Mouse (Mus musculus) ES-CJ7 (cell line): ENCODE measurements at regions not wholly inside any gene's neighbourhood (a gene's known extent, or its start where the extent isn't known, plus 50 kb on each side); places are given as distances from the start of the nearest gene placed in this dataset.
"Not testable (repeated sequence)": the region's sequence is repeated elsewhere in the genome, so short reads cannot be mapped to it uniquely, and the experiment has no call there.

Source experiments
- DNase-seq: peaks from one replicate; pipeline ENCODE4 v3.0.0; 2011; ENCODE audit warnings: low read depth, low spot score

DNA sequence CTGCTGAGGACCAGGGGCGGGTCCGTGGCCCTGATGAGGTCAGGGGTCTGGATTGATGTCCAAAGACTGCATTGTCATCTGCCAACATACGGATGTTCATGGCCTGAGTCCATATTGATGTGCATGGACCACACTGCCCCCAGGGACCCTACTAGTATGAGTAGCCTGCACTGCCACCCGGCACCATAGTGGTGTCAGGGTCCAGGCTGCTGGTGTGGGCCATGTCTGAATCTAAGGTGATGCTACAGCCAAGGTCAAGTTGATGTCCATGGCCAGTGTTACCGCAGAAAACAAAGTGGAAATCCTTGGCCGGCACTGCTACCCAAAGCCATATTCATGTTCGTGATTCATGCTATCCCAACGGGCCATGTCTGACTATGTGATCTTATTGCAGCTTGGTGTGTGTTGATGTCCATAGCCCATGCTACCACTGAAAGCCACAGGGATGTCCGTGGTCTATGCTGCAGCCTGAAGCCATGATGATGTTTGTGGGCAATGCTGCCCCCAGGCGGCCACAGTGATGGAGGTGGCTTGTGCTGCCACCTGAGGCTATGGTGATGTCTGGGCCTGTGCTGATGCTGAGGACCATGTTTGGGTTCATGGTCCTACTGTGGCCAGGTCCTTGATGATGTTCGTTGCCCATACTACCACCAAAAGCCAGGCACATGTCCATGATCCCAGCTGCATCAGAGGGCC, 130.5 kb downstream of the Iqub start:
- DNase-seq, result peak; percentile 51

DNA sequence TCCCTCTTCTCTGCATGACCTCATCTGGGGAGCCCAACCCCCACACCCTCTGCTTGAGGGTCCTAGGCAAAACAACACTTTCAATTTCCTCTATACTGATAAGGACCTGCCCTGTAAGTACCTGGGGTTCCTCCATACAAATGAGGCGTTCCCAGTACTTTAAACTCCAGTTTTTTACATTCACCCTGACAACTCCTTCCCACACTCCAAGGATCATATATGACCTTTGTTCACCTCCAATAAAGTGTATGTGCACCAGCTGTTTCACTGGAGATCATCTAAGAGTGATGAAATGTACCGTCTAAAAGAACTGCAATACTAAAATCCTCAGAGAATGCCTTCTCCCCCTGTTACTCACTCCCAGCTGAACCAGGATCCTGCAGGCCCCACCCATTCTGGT, 135.0 kb downstream of the Iqub start:
- no peak for DNase-seq

DNA sequence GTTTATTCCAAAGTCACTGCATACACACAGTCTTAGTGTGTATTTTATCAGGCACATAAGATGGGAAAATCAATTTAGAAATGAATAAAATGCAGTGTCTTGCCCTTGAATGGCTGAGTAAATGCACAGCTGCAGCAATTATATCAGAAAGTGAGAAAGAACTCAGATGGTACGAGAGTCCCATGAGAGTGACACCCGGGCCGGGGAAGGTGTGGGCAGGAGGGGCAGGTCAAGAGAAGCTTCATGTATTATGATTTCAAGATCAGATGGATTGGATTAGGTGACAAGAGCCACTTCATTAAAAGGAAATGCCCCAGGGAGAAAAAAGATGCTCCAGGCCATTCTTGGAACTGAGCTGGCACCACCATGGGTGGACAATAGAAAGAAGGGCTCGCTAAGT, 138.1 kb downstream of the Iqub start:
- DNase-seq, result no peak

DNA sequence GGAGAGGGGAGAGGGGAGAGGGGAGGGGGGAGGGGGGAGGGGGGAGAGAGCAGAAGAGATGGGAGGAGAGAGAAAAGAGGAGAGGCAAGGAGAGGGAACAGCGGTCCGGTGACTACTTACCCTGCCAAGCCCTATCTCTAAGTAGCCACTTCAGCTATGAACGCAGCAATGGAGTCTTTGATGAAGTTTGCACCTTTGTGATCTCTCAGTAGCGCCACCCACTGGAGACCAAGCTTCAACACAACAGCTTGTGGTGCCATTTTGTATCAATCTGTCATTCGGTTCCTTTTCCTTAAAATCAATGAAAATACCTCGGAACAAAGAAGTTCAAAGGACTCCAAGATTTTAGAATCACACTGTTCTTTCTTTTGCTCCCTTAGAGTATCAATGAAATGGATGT, 141.7 kb downstream of the Iqub start:
- DNase-seq, result peak; percentile 56

DNA sequence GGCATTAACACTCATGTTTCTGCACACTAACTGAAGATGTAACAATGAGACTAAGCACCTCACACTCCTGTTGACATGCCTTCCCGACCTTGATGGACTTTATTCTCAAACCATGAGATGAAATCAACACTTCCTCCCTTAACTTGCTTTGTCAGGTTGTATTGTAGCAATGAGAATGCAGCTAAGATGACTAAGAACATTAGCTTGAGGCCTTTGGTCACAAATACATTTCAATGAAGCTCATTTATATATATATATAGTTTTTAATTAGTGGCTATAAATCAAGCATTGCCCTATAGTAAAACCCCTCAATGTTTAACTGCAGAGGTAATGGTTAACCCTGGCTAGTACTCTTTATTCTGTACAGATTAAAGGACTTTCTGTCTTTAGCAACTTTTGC, 143.2 kb downstream of the Iqub start:
- no peak for DNase-seq

DNA sequence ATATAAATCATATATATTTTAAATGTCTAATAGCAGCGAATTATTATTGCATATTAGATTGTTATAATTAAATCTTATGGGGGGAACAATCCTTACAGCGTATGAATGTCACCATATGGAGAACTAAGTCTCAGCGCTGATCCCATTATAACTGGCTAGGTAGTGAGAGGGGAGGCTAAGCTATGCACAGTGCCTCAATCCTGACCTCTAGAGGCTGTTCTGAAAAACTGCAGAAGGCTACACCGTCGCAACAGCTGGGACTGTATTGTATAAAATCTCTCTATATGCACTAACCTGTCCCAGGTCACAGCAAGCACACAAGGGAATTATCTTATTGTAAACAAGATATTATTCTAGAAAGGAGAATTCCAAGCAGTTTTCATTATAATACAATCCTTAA, 164.0 kb downstream of the Iqub start:
- peak; percentile 72 for DNase-seq

DNA sequence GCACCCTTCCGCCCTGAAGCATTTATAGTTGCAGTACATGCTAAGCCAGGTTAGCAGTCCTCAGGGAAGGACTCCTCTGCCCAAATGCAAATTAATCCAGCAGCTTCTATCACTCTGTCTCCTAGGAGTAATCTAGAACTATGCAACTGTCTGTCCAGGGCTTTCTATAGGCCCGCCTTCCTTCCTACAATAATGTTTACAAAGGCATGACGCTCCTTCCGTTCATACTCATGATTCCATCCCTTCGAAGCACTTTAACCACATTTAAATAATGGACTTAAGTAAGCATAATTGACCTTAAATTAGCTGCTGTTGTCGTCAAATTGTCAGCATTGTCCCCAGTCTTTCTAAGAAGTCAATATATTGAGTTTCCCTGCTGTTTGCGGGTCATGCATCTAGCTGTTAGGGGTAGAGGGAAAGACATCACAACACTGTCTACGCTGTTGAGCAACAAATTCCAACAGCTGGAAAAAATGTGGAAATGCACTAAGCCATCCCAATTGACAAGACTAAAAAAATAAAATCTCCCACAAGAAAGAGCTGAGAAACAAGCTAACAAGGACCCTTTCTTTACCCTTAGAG, 166.3 kb downstream of the Iqub start:
- no peak for DNase-seq

DNA sequence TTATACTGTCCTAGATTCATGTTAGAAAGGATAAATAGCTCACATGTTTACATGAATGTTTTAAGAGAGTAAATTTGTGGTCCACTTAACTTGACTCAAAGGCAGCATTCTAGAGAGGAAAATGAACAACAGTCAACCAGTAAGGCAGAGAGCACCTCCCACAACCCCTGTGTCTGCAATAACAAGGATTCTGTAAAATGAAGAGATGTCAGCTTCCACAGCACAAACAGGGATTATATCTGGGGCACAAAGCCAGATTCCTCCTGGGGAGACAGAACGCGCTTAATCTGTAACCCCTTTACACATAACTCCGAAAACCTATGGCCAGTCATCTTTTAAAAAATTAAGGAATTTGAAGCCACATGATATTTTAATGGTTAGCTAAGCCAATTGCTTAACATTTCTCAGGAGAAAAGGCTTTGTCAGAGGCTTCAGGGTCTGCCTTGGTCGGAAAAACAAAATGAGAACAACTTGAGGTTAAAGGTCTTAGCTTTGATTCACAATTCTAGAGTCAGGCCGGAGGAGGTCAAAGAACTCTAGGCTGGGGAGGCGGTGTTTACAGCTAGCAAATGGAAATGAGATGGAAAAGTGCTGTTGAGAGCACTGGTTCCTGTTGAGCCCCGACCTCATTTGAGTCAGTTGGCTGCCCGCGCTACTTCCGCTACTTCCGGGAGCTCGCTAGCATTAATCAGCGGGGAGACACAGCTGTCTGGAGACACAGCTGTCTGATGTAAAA, 167.0 kb downstream of the Iqub start:
- DNase-seq, result peak; percentile 51

DNA sequence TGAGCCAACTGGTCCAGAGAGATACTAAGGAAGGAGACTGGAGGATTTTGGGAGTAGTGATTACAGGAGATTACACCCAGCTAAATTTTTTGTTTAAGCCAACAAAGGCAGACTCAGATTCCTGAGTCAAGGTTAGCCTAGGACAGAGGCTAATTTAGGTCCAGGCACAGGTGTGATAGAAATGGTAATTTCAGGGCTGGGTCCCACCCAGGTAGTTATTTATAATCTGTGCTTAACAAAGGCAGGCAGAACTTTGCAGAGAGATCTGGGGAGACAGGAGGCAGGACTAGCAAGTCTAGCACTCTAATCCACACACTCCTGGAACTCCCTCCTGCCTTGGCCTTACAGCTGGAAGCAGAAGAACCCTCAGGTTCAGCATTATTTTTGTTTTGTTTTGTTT, 172.4 kb downstream of the Iqub start:
- DNase-seq, result peak; percentile 90

DNA sequence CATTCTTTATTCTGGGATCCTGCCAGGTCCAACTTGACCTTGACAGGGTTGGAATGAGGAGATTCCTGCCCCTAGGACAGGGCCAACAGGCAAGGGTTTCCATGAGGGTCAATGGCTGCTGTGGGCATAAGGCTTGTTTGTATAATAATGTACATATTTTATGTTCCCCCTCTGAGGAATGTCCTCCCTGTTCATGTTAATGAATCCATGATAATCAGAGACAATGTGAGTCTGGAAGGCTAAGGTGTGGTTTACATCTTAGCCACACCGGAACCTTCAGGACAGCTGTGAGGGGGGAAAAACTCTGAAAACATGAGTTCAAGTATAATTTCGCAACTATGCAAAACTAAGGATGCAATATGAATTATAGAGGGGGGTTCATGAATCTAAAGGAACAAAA, 172.8 kb downstream of the Iqub start:
- DNase-seq, result peak; percentile 58

DNA sequence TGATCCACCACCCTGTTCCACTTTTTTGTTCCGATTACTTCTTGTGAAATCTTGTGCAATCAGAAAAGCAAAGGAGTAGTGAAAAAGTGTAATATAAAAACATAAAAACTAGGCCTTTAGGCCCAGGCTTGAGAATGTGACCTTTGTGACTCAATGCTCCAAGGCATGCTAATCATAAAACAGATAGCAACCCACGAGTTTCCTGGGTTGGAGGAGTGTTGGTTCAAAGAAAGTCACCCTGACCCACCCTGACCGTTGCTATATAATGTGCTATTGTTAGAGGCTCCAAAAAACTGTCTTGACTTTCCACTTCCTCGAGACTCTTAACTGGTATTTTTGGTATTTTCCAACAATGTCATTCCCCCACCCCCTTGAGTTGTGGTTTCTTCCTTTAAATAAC, 172.2 kb upstream of the Slc13a1 start:
- not testable (repeated sequence) for DNase-seq

DNA sequence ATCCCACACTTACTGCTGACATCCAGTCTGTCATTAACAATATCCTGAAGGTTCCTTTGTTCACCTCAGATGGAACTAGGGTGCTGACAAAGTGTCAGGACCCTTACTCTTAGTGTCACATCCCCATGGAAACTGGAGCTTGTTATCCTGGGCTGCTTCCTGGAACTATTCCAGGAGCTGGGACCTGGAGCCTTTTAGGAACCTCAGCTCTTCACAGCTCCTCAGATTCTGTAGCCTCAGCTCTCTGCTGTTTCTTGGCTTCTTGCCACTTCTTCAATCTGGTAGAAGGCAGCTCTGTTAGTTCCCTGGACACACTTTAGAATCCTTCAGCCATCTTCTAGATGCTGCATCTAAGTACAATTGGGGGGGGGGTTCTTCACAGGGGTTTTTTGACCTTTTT, 157.3 kb upstream of the Slc13a1 start:
- DNase-seq, result no peak

DNA sequence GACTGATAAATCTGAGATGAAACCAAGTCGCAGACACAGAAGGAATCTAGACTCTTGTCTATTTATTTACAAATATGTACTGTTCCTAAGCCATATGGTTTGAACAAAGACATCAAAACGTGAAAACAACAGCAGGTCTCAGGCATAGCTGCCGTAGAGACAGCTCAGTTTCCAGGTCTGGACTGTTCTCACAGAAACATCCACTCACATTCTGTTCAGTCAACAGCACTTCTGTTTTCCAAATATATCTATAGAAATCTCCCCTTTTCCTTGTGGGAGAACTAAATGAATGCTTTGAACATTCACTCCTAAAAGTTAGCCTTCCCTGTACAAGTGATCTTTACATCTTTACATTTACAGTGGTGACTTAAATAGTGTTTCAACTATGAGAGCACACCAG, 156.8 kb upstream of the Slc13a1 start:
- DNase-seq, result no peak

DNA sequence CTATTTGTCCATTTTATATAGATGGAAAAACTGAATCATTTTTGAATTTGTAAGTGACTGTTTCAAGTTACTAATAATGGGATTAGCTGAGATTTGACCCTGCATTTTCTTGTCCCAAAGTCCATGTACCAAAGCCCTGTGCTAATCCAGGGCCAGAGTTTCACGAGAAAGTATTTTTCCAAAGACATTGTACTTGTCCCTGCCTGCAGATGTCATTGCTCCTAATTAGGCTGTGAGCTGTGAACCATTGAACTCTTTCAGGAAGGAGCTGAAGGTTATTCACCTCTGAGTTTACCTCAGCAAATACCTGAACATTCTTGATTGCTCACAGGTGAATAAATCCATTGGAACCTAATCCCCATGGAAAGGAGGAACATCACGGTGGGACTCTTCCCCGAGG, 154.5 kb upstream of the Slc13a1 start:
- DNase-seq, result no peak

DNA sequence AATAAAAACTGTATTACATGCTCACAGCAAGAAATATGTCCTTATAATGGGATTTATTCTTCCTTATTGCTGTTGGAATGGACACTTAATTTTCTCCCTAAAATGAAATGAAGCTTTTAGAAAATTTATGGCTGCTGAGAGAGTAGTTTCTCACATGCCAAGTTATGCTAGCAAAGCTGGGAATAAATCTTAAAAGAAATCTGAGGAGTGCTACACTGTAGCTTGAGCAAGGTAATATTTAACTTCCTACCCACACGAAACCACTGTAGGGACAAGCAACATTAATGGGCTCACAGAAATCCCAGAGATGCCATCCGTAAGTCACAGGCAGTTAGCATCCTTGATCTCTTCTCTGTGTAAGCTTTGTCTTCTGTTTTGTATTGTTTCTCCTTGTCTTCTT, 151.0 kb upstream of the Slc13a1 start:
- DNase-seq, result no peak

DNA sequence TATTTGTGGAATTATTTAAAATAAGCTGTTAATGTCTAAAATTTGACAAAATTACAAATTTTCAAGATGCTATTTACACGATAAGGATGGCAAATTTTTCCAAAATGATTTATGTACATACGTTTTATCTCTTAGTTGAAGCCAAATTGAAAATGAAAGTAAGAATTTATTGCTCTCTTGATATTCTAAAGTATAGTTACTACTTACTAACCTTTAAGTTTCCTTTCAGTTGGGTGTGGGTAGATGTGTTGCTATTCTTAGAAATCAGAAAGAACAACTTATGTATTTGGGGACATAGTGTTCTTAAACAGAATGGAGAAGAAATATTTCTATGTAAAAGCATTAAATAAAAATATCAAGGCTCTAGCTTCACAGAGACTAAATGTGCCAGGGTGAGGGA, 142.8 kb upstream of the Slc13a1 start:
- no peak for DNase-seq

DNA sequence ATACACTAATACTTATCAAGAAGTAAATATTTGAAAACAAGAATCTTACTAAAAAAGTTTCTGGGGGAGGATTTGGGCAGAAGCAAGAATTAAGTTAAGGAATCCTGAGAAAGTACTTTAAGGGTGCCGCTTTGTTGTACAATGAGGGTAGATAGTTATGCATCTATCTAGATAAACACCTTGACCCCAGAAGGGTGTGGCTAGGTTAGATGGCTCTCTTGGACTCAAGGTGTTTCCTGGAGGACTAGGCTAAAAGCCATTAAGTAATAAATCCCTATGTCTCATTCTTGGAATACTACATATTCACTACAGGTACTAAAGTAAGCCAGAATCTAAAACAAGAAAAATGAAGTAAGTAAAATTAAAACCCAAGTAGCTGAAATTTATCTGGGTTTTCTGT, 141.9 kb upstream of the Slc13a1 start:
- DNase-seq, result no peak

DNA sequence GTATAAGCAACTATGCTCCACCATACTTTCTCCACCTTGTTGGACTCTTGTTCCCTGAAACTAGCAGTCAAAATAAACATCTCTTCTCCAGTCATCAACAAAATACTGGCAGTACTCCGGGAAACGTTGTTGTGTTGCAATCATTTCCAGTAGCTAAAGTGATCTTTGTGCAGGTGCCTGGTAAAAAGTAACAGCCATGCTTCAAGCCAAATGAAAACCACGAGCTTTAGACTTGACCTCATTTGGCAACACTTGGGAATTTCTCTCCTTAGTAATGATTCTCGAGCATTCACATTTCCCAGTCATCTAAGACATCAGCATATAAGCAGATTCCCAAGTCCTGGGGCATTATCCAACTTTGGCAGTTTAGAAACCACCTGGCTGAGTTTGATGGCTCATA, 133.8 kb upstream of the Slc13a1 start:
- no peak for DNase-seq

DNA sequence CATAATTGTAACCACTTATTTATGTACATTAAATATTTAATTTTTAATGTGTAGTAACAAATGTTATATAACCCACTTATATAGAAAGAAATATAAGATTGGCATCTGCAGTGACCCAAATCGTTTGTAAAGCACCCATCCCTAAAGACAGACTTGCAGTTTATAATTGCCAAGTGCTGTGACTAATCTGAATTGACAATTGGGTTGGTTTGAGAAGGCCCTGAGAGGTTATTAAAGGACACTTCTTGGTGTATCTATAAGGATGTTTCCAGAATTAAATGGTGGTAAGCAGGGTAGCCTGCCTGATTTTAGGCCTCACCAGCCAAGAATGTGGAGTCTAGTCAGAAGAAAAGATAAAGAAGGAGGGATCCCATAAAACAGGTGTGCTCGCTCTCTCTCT, 133.3 kb upstream of the Slc13a1 start:
- DNase-seq, result no peak

DNA sequence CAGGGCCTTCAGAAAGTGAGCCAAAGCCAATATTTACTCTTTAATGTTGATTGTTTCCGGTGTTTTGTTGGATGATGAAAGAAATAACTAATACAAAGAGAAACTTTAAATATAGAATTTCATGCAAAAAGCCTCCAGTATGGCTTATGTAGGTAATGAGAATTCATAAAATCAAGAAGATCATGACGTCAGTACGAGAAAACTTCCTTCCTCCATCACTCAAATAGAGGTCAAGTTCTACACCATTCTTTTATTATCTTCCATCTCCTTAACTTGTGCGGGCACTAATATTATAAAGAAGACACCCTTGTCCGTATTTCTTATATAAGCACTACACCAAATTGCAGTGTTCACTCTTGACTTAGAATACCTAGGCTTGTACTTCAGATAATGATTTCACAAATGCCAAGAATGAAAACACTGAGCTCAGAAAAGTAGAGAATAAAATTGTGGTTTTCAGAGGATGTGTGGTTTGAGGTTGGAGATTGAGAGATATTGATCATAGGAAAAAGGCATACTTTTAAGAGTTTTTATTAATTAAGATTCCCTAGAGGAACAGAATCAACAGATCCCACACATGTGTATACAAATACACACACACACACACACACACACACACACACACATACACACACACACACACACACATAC, 130.8 kb upstream of the Slc13a1 start:
- no peak for DNase-seq

DNA sequence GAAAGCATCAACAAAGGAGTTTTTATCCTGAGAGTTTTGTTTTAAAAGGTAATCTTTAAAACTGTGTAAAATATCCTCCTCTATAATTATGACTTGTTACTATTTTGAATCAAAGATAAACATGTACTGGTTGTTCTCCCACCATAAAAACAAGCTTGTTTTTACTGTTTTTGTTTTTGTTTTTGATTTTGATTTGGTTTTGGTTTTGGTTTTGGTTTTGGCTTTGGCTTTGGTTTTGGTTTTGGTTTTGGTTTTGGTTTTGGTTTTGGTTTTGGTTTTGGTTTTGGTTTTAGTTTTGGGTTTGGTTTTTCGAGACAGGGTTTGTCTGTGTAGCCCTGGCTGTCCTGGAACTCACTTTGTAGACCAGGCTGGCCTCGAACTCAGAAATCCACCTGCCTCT, 120.9 kb upstream of the Slc13a1 start:
- DNase-seq, result not testable (repeated sequence)

DNA sequence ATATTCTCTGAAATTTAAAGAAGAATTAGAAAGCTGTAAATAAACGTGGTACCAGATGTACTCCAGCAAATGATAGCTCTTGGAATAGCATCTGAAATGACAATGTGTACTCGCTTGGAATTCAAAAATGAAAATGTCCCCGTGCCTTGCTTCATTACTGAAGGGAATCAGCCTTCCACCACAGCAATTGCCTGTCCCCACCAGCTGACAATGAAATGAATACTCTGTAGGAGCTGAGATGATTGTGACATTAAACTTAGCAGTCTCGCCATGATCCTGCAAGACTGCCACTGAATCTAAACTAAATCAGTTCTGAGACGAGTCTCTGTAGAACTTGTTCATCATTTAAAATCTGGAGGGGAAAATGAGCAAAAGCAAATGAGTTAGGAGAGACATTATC, 104.9 kb upstream of the Slc13a1 start:
- DNase-seq, result no peak

DNA sequence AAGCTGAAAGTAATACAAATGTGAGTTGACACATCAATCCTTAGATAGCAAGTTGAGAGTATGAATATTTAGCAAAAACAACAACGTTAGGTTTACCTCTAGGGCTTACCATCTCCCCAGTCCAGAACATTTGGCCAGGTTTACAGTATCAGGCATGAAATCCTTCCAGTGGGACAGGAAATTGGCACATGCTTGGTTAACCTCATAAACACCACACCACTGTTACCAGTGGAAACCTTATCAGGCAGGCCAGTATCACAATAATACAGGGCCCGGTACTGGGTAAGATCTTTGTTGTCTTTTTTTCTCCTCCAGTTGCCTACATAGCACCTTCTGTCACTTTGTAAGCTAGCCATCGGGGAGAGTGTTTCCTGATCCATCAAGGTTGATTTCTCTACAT, 101.7 kb upstream of the Slc13a1 start:
- no peak for DNase-seq
